Mouse (Mus musculus): Measurements from ENCODE around the gene Aqp2. TPM values are rescaled to one million over a fixed set of nuclear protein-coding genes. Genes with fewer than 3 reads are reported as not detected.

Gene Aqp2
- polyA plus RNA-seq, 1 experiment from 2014 or later, result not detected

GRCm38 (mm10) chr15:99631618-99632017 is 52.8 kb downstream of the Aqp2 start:
- no peak overlapping the region for H3K4me2 ChIP-seq
- H3K4me3 ChIP-seq, result no peak overlapping the region
- no peak for ATAC-seq (ENCODE audit: insufficient number of reproducible peaks, low FRiP score)
- no peak overlapping the region for H3K9ac ChIP-seq
- no peaks in the 10 kb centered on the region for H3K27me3 ChIP-seq (replicated peaks)
- H3K9me3 ChIP-seq (replicated peaks), result peaks cover 2% of the 10 kb centered on the region; the same call in 1 of the 2 replicates
- H3K36me3 ChIP-seq, result peaks cover 92% of the 10 kb centered on the region
- H3K27ac ChIP-seq (ENCODE audit: poor library complexity, severe bottlenecking), result no peak overlapping the region
- no peaks in the 10 kb centered on the region for H3K4me1 ChIP-seq (replicated peaks)

Other genes starting within 250 kb of the Aqp2 start
- gene Fmnl3, start 208.6 kb upstream of the Aqp2 start, polyA plus RNA-seq (2016; fragmentation: Nextera tagmentation; extraction: Ambion mirVana), result 17.2 and 21.0 TPM in 2 replicates
- gene Tmbim6, start 186.2 kb upstream of the Aqp2 start, polyA plus RNA-seq (2016; fragmentation: Nextera tagmentation; extraction: Ambion mirVana), result 251 and 253 TPM in 2 replicates
- gene Nckap5l, start 121.3 kb upstream of the Aqp2 start, polyA plus RNA-seq (2016; fragmentation: Nextera tagmentation; extraction: Ambion mirVana), result 11.4 and 12.0 TPM in 2 replicates
- 11.3 and 12.2 TPM in 2 replicates for gene Bcdin3d, start 104.3 kb upstream of the Aqp2 start, polyA plus RNA-seq (2016; fragmentation: Nextera tagmentation; extraction: Ambion mirVana)
- 0.09 and 0.15 TPM in 2 replicates for gene Faim2, start 50.9 kb upstream of the Aqp2 start, polyA plus RNA-seq (2016; fragmentation: Nextera tagmentation; extraction: Ambion mirVana)
- gene Aqp5, start 11.7 kb downstream of the Aqp2 start, polyA plus RNA-seq (2016; fragmentation: Nextera tagmentation; extraction: Ambion mirVana), result 0.58 and 0.70 TPM in 2 replicates
- gene Aqp6, start 22.3 kb downstream of the Aqp2 start, polyA plus RNA-seq (2016; fragmentation: Nextera tagmentation; extraction: Ambion mirVana), result not detected in 2 replicates
- gene Racgap1, start 72.6 kb downstream of the Aqp2 start, polyA plus RNA-seq (2016; fragmentation: Nextera tagmentation; extraction: Ambion mirVana), result 131 and 140 TPM in 2 replicates
- gene Asic1, start 91.3 kb downstream of the Aqp2 start, polyA plus RNA-seq (2016; fragmentation: Nextera tagmentation; extraction: Ambion mirVana), result 2.6 and 3.2 TPM in 2 replicates
- gene Smarcd1, start 123.1 kb downstream of the Aqp2 start, polyA plus RNA-seq (2016; fragmentation: Nextera tagmentation; extraction: Ambion mirVana), result 25.5 and 29.3 TPM in 2 replicates
- gene Gm17349, start 126.4 kb downstream of the Aqp2 start, polyA plus RNA-seq (2016; fragmentation: Nextera tagmentation; extraction: Ambion mirVana), result not detected in 2 replicates
- 0.77 and 1.1 TPM in 2 replicates for gene Gpd1, start 138.5 kb downstream of the Aqp2 start, polyA plus RNA-seq (2016; fragmentation: Nextera tagmentation; extraction: Ambion mirVana)
- 168 and 170 TPM in 2 replicates for gene Cox14, start 146.6 kb downstream of the Aqp2 start, polyA plus RNA-seq (2016; fragmentation: Nextera tagmentation; extraction: Ambion mirVana)
- 53.9 and 55.4 TPM in 2 replicates for gene Cers5, start 193.8 kb downstream of the Aqp2 start, polyA plus RNA-seq (2016; fragmentation: Nextera tagmentation; extraction: Ambion mirVana)